Mouse (Mus musculus): ENCODE results near the gene Apol6. TPM values are rescaled to one million over a fixed set of nuclear protein-coding genes. Genes with fewer than 3 reads are reported as not detected.

Gene Apol6
- polyA plus RNA-seq (2015; fragmentation: Nextera tagmentation; extraction: Ambion mirVana) = not detected in 2 replicates

- H3K9ac ChIP-seq = no peak within 1 kb of the TSS
- H3K27ac ChIP-seq (replicated peaks) = no peak within 1 kb of the TSS
- no peaks in the 10 kb centered on the region for H3K36me3 ChIP-seq
- no peaks in the 10 kb centered on the region for H3K27me3 ChIP-seq
- no peaks in the 10 kb centered on the region for H3K4me1 ChIP-seq (replicated peaks)
- no peak within 1 kb of the TSS for H3K4me3 ChIP-seq
- no peak for ATAC-seq (ENCODE audit: low FRiP score, low read depth)
- no peaks in the 10 kb centered on the region for H3K9me3 ChIP-seq
- H3K4me2 ChIP-seq = no peak within 1 kb of the TSS
- WGBS = 85% methylated on average over 12 of the region's 12 CpGs
Measured at GRCm38 (mm10) chr15:77044597-77045320, at the start of gene Apol6. TSS of gene Apol6 (plus strand) at chr15:77044729.

- no peak for ATAC-seq (ENCODE audit: low FRiP score, low read depth)
- H3K4me1 ChIP-seq (replicated peaks) = no peaks in the 10 kb centered on the region
- no peaks in the 10 kb centered on the region for H3K9me3 ChIP-seq
- H3K27me3 ChIP-seq = no peaks in the 10 kb centered on the region
- H3K4me2 ChIP-seq = no peak overlapping the region
- H3K36me3 ChIP-seq = no peaks in the 10 kb centered on the region
- no peak overlapping the region for H3K4me3 ChIP-seq
- H3K9ac ChIP-seq = no peak overlapping the region
- no peak overlapping the region for H3K27ac ChIP-seq (replicated peaks)
- WGBS = 73% methylated on average over 2 of the region's 2 CpGs
Measured at GRCm38 (mm10) chr15:76998048-76998447, 46.5 kb upstream of the Apol6 start.

- 43% methylated on average over 21 of the region's 21 CpGs for WGBS
- Histone ChIP-seq H3K36me3 (no peaks in the 10 kb centered on the region), H3K4me3 (no peak overlapping the region), H3K9ac (no peak overlapping the region), H3K4me2 (0 out of 2 replicates have a peak overlapping the region, but pooled peaks have one; percentile 9), H3K27ac (replicated peaks) (no peak overlapping the region), H3K4me1 (replicated peaks) (no peaks in the 10 kb centered on the region), H3K27me3 (no peaks in the 10 kb centered on the region), H3K9me3 (no peaks in the 10 kb centered on the region)
- ATAC-seq (ENCODE audit: low FRiP score, low read depth) = no peak
Measured at GRCm38 (mm10) chr15:76998878-76999588, 45.5 kb upstream of the Apol6 start.

- Histone ChIP-seq H3K27me3 (no peaks in the 10 kb centered on the region), H3K4me3 (no peak overlapping the region), H3K4me1 (replicated peaks) (no peaks in the 10 kb centered on the region), H3K4me2 (no peak overlapping the region), H3K27ac (replicated peaks) (no peak overlapping the region), H3K9ac (no peak overlapping the region), H3K36me3 (no peaks in the 10 kb centered on the region), H3K9me3 (no peaks in the 10 kb centered on the region)
- ATAC-seq (ENCODE audit: low FRiP score, low read depth) = peak; percentile 27; the same call in 1 of the 2 replicates
- 92% methylated on average over 3 of the region's 3 CpGs for WGBS
Measured at GRCm38 (mm10) chr15:77003173-77003867, 41.2 kb upstream of the Apol6 start.

- H3K36me3 ChIP-seq = no peaks in the 10 kb centered on the region
- H3K9me3 ChIP-seq = no peaks in the 10 kb centered on the region
- 14% methylated on average over 3 of the region's 3 CpGs for WGBS
- H3K4me3 ChIP-seq = no peak overlapping the region
- no peaks in the 10 kb centered on the region for H3K4me1 ChIP-seq (replicated peaks)
- peak; percentile 23; the same call in 1 of the 2 replicates for ATAC-seq (ENCODE audit: low FRiP score, low read depth)
- H3K4me2 ChIP-seq = no peak overlapping the region
- H3K27me3 ChIP-seq = no peaks in the 10 kb centered on the region
- H3K27ac ChIP-seq (replicated peaks) = no peak overlapping the region
- H3K9ac ChIP-seq = no peak overlapping the region
Measured at GRCm38 (mm10) chr15:77003868-77004215, 40.7 kb upstream of the Apol6 start.

GRCm38 (mm10) chr15:77008851-77009250 lies 35.7 kb upstream of the Apol6 start:
- no peak overlapping the region for H3K4me2 ChIP-seq
- H3K27me3 ChIP-seq = no peaks in the 10 kb centered on the region
- peaks cover 8% of the 10 kb centered on the region for H3K4me1 ChIP-seq (replicated peaks)
- no peaks in the 10 kb centered on the region for H3K36me3 ChIP-seq
- WGBS = 87% methylated on average over 6 of the region's 6 CpGs
- H3K9me3 ChIP-seq = no peaks in the 10 kb centered on the region
- no peak overlapping the region for H3K9ac ChIP-seq
- no peak overlapping the region for H3K27ac ChIP-seq (replicated peaks)
- no peak overlapping the region for H3K4me3 ChIP-seq
- ATAC-seq (ENCODE audit: low FRiP score, low read depth) = no peak

GRCm38 (mm10) chr15:77013753-77014241 lies 30.7 kb upstream of the Apol6 start:
- 0 out of 2 replicates have a peak overlapping the region, but pooled peaks have one; percentile 9 for H3K9ac ChIP-seq
- WGBS = 17% methylated on average over 15 of the region's 15 CpGs
- H3K36me3 ChIP-seq = no peaks in the 10 kb centered on the region
- ATAC-seq (ENCODE audit: low FRiP score, low read depth) = peak; percentile 75
- H3K27me3 ChIP-seq = no peaks in the 10 kb centered on the region
- no peaks in the 10 kb centered on the region for H3K9me3 ChIP-seq
- no peak overlapping the region for H3K4me3 ChIP-seq
- H3K27ac ChIP-seq (replicated peaks) = peak overlapping the region; percentile 81
- peak overlapping the region; percentile 37 for H3K4me2 ChIP-seq
- peaks cover 23% of the 10 kb centered on the region for H3K4me1 ChIP-seq (replicated peaks)

- Histone ChIP-seq H3K4me3 (no peak overlapping the region), H3K27ac (replicated peaks) (peak overlapping the region; percentile 81), H3K9ac (no peak overlapping the region), H3K27me3 (no peaks in the 10 kb centered on the region), H3K4me1 (replicated peaks) (peaks cover 23% of the 10 kb centered on the region), H3K36me3 (no peaks in the 10 kb centered on the region), H3K9me3 (no peaks in the 10 kb centered on the region), H3K4me2 (peak overlapping the region; percentile 37)
- 68% methylated on average over 6 of the region's 6 CpGs for WGBS
- ATAC-seq (ENCODE audit: low FRiP score, low read depth) = no peak
Measured at GRCm38 (mm10) chr15:77014431-77014830, 30.1 kb upstream of the Apol6 start.

- H3K27me3 ChIP-seq = no peaks in the 10 kb centered on the region
- no peaks in the 10 kb centered on the region for H3K9me3 ChIP-seq
- no peak overlapping the region for H3K4me3 ChIP-seq
- no peak overlapping the region for H3K9ac ChIP-seq
- WGBS = 82% methylated on average over 4 of the region's 4 CpGs
- 0 out of 2 replicates have a peak overlapping the region, but pooled peaks have one; percentile 81 for H3K27ac ChIP-seq (replicated peaks)
- H3K36me3 ChIP-seq = no peaks in the 10 kb centered on the region
- peaks cover 23% of the 10 kb centered on the region for H3K4me1 ChIP-seq (replicated peaks)
- ATAC-seq (ENCODE audit: low FRiP score, low read depth) = no peak
- H3K4me2 ChIP-seq = peak overlapping the region; percentile 37
Measured at GRCm38 (mm10) chr15:77014985-77015384, 29.5 kb upstream of the Apol6 start.

- no peaks in the 10 kb centered on the region for H3K27me3 ChIP-seq
- no peak overlapping the region for H3K4me3 ChIP-seq
- no peak overlapping the region for H3K9ac ChIP-seq
- no peak for ATAC-seq (ENCODE audit: low FRiP score, low read depth)
- no peak overlapping the region for H3K27ac ChIP-seq (replicated peaks)
- H3K9me3 ChIP-seq = no peaks in the 10 kb centered on the region
- H3K4me2 ChIP-seq = no peak overlapping the region
- 96% methylated on average over 6 of the region's 6 CpGs for WGBS
- H3K4me1 ChIP-seq (replicated peaks) = peaks cover 23% of the 10 kb centered on the region
- H3K36me3 ChIP-seq = no peaks in the 10 kb centered on the region
Measured at GRCm38 (mm10) chr15:77016509-77016908, 28.0 kb upstream of the Apol6 start.

- no peak overlapping the region for H3K4me3 ChIP-seq
Measured at GRCm38 (mm10) chr15:77017897-77018296, 26.6 kb upstream of the Apol6 start.

More at GRCm38 (mm10) chr15:77017897-77018296, 26.6 kb upstream of the Apol6 start:
- no peak for ATAC-seq (ENCODE audit: low FRiP score, low read depth)
- Histone ChIP-seq H3K36me3 (no peaks in the 10 kb centered on the region), H3K4me2 (no peak overlapping the region), H3K27ac (replicated peaks) (no peak overlapping the region), H3K9me3 (no peaks in the 10 kb centered on the region), H3K4me1 (replicated peaks) (peaks cover 23% of the 10 kb centered on the region), H3K9ac (no peak overlapping the region), H3K27me3 (no peaks in the 10 kb centered on the region)
